Mouse (Mus musculus) spleen, adult 2 months (tissue): ENCODE data around the gene Epop. TPM values are rescaled to one million over a fixed set of nuclear protein-coding genes. Genes with fewer than 3 reads are reported as not detected.

ENCODE experiments used
- DNase-seq, 2 experiments: peaks; one replicate each; pipeline versions ENCODE4 v3.0.0 to v3.0.0-alpha.2; 2012 to 2021; ENCODE audit warnings: low spot score in 2 of 2, low read depth in 1 of 2
- H3K27ac ChIP-seq: fragments of 200-500 bp; 2 replicates; pipeline ENCODE4 v1.5.1; 2012; ENCODE audit warnings: low read length, inconsistent platforms; ENCODE audit not compliant: insufficient read depth
- H3K27me3 ChIP-seq: fragments of 200-500 bp; 2 replicates; pipeline ENCODE4 v1.6.1; 2012; ENCODE audit warnings: mild to moderate bottlenecking, moderate library complexity, low read length, inconsistent platforms; ENCODE audit not compliant: control insufficient read depth, insufficient read depth
- H3K36me3 ChIP-seq: fragments of 200-500 bp; 2 replicates; pipeline ENCODE4 v1.6.1; 2012; ENCODE audit warnings: mild to moderate bottlenecking, low read length, inconsistent platforms; ENCODE audit not compliant: control insufficient read depth, insufficient read depth
- H3K4me1 ChIP-seq: fragments of 200-500 bp; 2 replicates; pipeline ENCODE4 v1.6.1; 2011; ENCODE audit warnings: inconsistent platforms; ENCODE audit not compliant: control insufficient read depth, insufficient read depth, insufficient read length
- H3K4me3 ChIP-seq: fragments of 200-500 bp; 2 replicates; pipeline ENCODE4 v1.5.1; 2011; ENCODE audit warnings: mild to moderate bottlenecking, inconsistent platforms; ENCODE audit not compliant: insufficient read depth, insufficient read length; ENCODE audit errors: extremely low read depth
- CTCF ChIP-seq: fragments of 200-500 bp; IDR thresholded peaks from 2 replicates; pipeline ENCODE4 v1.5.1; 2011; ENCODE audit warnings: mild to moderate bottlenecking, inconsistent platforms; ENCODE audit not compliant: insufficient read depth, insufficient read length, insufficient replicate concordance; ENCODE audit errors: extremely low read depth
- POLR2A ChIP-seq: fragments of 200-500 bp; IDR thresholded peaks from 2 replicates; pipeline ENCODE4 v1.6.1; 2011; ENCODE audit warnings: low read depth, low read length, inconsistent platforms
- WGBS: fragments of 180-500 bp; shearing (Covaris S2); methylation state at CpG from one replicate; pipeline ENCODE4 v1.1.7; 2018; 5-methylcytosine and 5-hydroxymethylcytosine counted together
- polyA plus RNA-seq: library from polyadenylated mRNA; depleted of rRNA; stranded (reverse); fragments of >200 nt; gene quantifications from 2 replicates; pipeline ENCODE4 v1.2.3, GENCODE M21; 2012; rRNA removed

Epop gene
- polyA plus RNA-seq, 1 experiment = 3.9 TPM

DNA sequence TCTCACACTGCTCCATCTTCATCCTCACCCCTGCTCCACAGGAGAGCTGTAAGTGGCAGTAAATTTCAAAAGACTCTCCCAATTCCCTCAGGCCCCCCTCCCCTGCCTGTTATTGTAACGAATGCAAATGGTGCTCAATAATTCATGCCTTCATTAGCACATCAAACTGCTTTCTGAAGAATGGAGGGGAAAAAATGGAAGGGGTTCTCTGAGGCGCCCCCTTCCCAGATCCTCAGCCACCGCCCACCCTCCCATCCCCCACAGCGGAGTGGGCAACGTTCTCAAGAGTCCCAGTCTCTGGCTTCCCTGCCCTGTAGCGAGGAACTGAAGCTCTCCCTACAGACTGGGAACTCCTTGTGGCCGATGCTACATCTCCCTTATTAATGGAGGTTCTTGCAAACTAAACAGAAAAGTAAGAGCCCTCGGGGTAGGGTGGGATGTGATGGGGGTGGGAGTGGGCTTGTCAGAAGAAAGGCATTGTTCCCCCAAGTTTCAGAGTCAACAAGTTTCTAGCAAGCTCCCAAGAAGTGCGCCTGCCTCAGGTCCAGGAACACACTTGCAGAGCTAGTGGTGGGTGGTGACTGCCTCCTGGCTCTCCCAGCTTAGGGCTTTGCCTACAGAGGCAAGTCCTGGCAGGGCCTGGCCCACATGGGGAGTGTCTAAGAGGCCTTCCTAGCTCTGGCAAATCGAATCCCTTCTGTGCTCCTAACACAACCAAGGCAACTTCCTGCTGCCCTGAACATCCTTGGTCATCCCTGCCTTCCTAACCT lies 50.2 kb downstream of the Epop start:
- H3K4me3 ChIP-seq = no peak overlapping the region
- no peak overlapping the region for H3K27ac ChIP-seq
- H3K4me1 ChIP-seq = peaks cover 3% of the 10 kb centered on the region
- no peaks in the 10 kb centered on the region for H3K36me3 ChIP-seq
- WGBS = 57% methylated on average over 10 of the region's 10 CpGs
- TF ChIP-seq POLR2A (no peak), CTCF (no peak)
- H3K27me3 ChIP-seq = peaks cover 14% of the 10 kb centered on the region
- no peak for DNase-seq

DNA sequence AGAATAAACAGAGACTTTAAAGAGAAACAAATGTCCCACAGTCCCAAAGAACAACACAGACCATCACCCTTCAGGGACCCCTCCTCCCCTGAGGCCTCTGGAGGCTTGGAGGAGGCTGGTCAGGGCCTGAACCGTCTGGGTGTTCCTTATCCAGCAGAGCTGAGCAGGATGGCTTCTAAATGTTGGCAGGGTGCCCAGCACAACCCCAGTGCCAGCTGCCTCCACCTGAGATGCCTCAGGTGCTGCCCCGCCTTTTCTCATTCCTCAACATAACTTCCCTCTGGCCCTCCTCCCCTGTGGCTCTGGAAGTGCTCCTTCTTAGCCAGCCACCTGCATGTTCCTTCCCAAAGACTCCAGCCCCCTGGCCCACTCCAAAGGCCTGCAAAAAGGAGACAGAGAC lies 51.2 kb downstream of the Epop start:
- H3K4me3 ChIP-seq = no peak overlapping the region
- no peaks in the 10 kb centered on the region for H3K36me3 ChIP-seq
- peaks cover 21% of the 10 kb centered on the region for H3K27me3 ChIP-seq
- 38% methylated on average over 2 of the region's 2 CpGs for WGBS
- TF ChIP-seq POLR2A = no peak
- TF ChIP-seq CTCF = no peak
- H3K27ac ChIP-seq = no peak overlapping the region
- DNase-seq = no peak
- peaks cover 3% of the 10 kb centered on the region for H3K4me1 ChIP-seq

Other genes starting within 250 kb of the Epop start
- gene Arhgap23, start 214.2 kb downstream of the Epop start, polyA plus RNA-seq = 39.7 and 50.2 TPM in 2 replicates
- not detected in 2 replicates for gene 4933428G20Rik, start 129.4 kb downstream of the Epop start, polyA plus RNA-seq
- gene Srcin1, start 53.5 kb downstream of the Epop start, polyA plus RNA-seq = 0.13 TPM in 2 replicates
- 65.8 and 93.7 TPM in 2 replicates for gene Mllt6, start 33.7 kb upstream of the Epop start, polyA plus RNA-seq
- gene Cisd3, start 56.1 kb upstream of the Epop start, polyA plus RNA-seq = 17.3 and 18.5 TPM in 2 replicates
- gene Pcgf2, start 70.8 kb upstream of the Epop start, polyA plus RNA-seq = 10.0 and 14.4 TPM in 2 replicates
- gene Psmb3, start 73.7 kb upstream of the Epop start, polyA plus RNA-seq = 151 and 203 TPM in 2 replicates
- gene Pip4k2b, start 115.0 kb upstream of the Epop start, polyA plus RNA-seq = 17.6 and 19.1 TPM in 2 replicates
- 6.7 TPM in 2 replicates for gene Cwc25, start 136.9 kb upstream of the Epop start, polyA plus RNA-seq
- not detected in 2 replicates for gene 1700001P01Rik, start 146.2 kb upstream of the Epop start, polyA plus RNA-seq
- 96.9 and 98.1 TPM in 2 replicates for gene Rpl23, start 152.7 kb upstream of the Epop start, polyA plus RNA-seq
- gene Lasp1, start 169.3 kb upstream of the Epop start, polyA plus RNA-seq = 69.4 and 75.2 TPM in 2 replicates
- gene B230217C12Rik, start 211.1 kb upstream of the Epop start, polyA plus RNA-seq = 1.8 and 3.1 TPM in 2 replicates